Mouse (Mus musculus) C2C12 (cell line): ENCODE measurements around the gene Sema3b.

Experiments used
- CTCF ChIP-seq: IDR thresholded peaks from one replicate; pipeline ENCODE4 v1.5.1; 2011; ENCODE audit not compliant: control insufficient read depth, insufficient read depth, insufficient read length
- USF1 ChIP-seq: IDR thresholded peaks from one replicate; pipeline ENCODE4 v1.6.1; 2011; ENCODE audit warnings: low read depth, mild to moderate bottlenecking, control low read depth, moderate library complexity

DNA sequence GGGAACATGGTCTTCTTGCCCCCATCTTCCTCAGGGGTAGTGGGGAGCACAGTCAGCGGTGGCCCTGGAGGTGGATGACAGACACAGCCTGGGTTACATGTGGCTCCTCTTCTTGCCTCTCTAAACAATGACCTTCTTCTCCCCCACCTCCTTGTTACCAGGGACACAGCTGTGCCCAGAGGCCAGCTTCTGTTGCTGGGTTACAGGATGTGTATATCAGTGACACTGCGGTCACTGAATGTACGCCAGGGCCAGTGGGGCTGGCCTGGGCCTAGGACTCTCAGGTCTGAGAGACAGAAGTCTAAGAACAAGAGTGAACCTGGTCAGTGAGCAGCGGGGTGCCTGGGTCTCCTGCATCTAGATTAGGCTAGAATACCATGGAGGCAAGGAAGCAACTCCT lies 6.0 kb upstream of the Sema3b start:
- TF ChIP-seq USF1 (no peak), CTCF (no peak)
